Mouse (Mus musculus) c-Kit-positive CD71-positive TER-119-negative erythroid progenitor cells, embryonic 14.5 days (primary cell): Measurements from ENCODE around the gene Lhx1.

Experiments used
- DNase-seq: peaks from one replicate; pipeline ENCODE4 v3.0.0-alpha.2; 2013; ENCODE audit warnings: low read depth

The Lhx1 gene

GRCm38 (mm10) chr11:84525421-84526274 lies at the start of gene Lhx1:
Gene Lhx1 (minus strand): TSS chr11:84525535.
- no peak for DNase-seq

- DNase-seq: no peak
Observed at GRCm38 (mm10) chr11:84574834-84575233, 49.5 kb upstream of the Lhx1 start.

GRCm38 (mm10) chr11:84573637-84574036 lies 48.3 kb upstream of the Lhx1 start:
- no peak for DNase-seq

- DNase-seq: no peak
Observed at GRCm38 (mm10) chr11:84570812-84571211, 45.5 kb upstream of the Lhx1 start.

GRCm38 (mm10) chr11:84570392-84570791 lies 45.1 kb upstream of the Lhx1 start:
- DNase-seq: no peak

- DNase-seq: no peak
Observed at GRCm38 (mm10) chr11:84569052-84569751, 43.9 kb upstream of the Lhx1 start.

GRCm38 (mm10) chr11:84568482-84568881 lies 43.1 kb upstream of the Lhx1 start:
- DNase-seq: no peak

- no peak for DNase-seq
Observed at GRCm38 (mm10) chr11:84566691-84567090, 41.4 kb upstream of the Lhx1 start.

- DNase-seq: no peak
Observed at GRCm38 (mm10) chr11:84565224-84565623, 39.9 kb upstream of the Lhx1 start.

- DNase-seq: no peak
Observed at GRCm38 (mm10) chr11:84563360-84563759, 38.0 kb upstream of the Lhx1 start.

GRCm38 (mm10) chr11:84562758-84563347 lies 37.5 kb upstream of the Lhx1 start:
- DNase-seq: no peak

GRCm38 (mm10) chr11:84561546-84561945 lies 36.2 kb upstream of the Lhx1 start:
- DNase-seq: no peak

GRCm38 (mm10) chr11:84553821-84554450 lies 28.6 kb upstream of the Lhx1 start:
- DNase-seq: no peak

GRCm38 (mm10) chr11:84551296-84551695 lies 26.0 kb upstream of the Lhx1 start:
- no peak for DNase-seq

- no peak for DNase-seq
Observed at GRCm38 (mm10) chr11:84549258-84549791, 24.0 kb upstream of the Lhx1 start.

GRCm38 (mm10) chr11:84548293-84548692 lies 23.0 kb upstream of the Lhx1 start:
- DNase-seq: no peak

GRCm38 (mm10) chr11:84539981-84540380 lies 14.6 kb upstream of the Lhx1 start:
- no peak for DNase-seq

GRCm38 (mm10) chr11:84529797-84530703 lies 4.7 kb upstream of the Lhx1 start:
- DNase-seq: no peak

GRCm38 (mm10) chr11:84529143-84529755 lies 3.9 kb upstream of the Lhx1 start:
- no peak for DNase-seq

GRCm38 (mm10) chr11:84526976-84527860 lies 1.9 kb upstream of the Lhx1 start:
- DNase-seq: no peak
